Mouse (Mus musculus): Measurements from ENCODE around the gene Olfr319. TPM values are rescaled to one million over a fixed set of nuclear protein-coding genes. Genes with fewer than 3 reads are reported as not detected.
"Not testable (repeated sequence)": the region's sequence is repeated elsewhere in the genome, so short reads cannot be mapped to it uniquely, and the experiment has no call there.

The Olfr319 gene
- polyA plus RNA-seq, 2 experiments: not detected

DNA sequence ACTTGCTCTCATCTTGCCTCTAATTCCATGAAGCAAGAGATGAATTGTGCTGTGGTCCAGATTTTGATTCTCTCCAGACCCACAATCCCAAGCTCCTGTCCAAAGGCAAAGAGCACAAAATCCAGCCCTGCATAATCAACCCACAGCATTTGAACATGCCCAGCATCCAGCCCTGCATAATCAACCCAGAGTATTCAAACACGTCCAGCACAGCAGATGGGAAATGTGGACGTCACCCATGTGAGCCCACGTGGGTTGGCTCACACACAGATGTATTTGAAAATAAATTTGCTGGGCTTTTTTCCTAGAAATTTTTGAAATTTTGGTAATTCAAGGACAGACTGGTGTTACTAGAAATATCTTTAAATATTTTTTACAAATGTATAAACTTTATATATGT, 34.4 kb downstream of the Olfr319 start:
- ATAC-seq (ENCODE audit: insufficient read depth) (no peak), DNase-seq (ENCODE audit: low read depth in 3 of 3, low spot score in 3 of 3) (no peak)
- Histone ChIP-seq H3K4me2 (ENCODE audit: low read depth) (no peak overlapping the region), H3K4me1 (replicated peaks; ENCODE audit: control insufficient read depth in 2 of 2, insufficient read depth in 2 of 2, low read length in 1 of 2) (no peaks in the 10 kb centered on the region), H3K36me3 (replicated peaks; ENCODE audit: control insufficient read depth, insufficient read depth, low read depth) (no peaks in the 10 kb centered on the region), H3K9me3 (ENCODE audit: control insufficient read depth, low read length) (no peaks in the 10 kb centered on the region), H3K4me3 (ENCODE audit: insufficient read depth in 1 of 2, low read depth in 2 of 2, low read length in 2 of 2) (no peak overlapping the region), H3K27me3 (ENCODE audit: control insufficient read depth, insufficient read depth, low read length) (no peaks in the 10 kb centered on the region), H3K9ac (replicated peaks) (no peak overlapping the region), H3K27ac (no peak overlapping the region)
- TF ChIP-seq EP300 (IDR thresholded peaks at IDR 0.05; ENCODE audit: low read depth) (no peak), CTCF (IDR thresholded peaks at IDR 0.05; ENCODE audit: low read depth) (no peak)
- WGBS (ENCODE audit: insufficient replicate concordance): 40% methylated on average over 3 of the region's 3 CpGs

DNA sequence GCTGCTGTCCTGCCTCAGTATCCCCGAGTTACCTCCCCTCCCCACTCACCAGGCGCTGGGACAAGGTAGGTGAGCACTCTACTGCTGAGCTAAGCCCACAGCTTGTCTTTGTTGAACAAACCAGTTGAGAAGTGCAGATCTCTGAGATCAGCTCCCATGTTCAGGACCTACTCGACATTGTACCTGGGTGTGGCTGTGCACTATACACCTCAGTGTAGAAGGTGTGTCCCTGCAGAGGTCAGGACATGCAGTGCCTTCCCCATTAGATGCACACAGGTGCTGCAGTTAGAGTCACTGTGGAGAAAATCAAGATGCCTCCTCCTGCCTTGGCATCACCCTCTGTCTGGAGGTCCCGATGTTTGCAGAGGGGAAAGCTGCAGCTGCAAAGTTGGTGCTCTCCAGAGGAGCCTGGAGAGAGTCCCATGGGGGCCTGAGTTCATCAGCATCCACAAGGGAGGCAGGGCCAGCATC, 39.9 kb downstream of the Olfr319 start, which contains the start of gene Olfr317:
TSS of gene Olfr317 (minus strand) at position 421 of the 471 bp plus-strand sequence.
- ATAC-seq (ENCODE audit: insufficient read depth): no peak
- TF ChIP-seq CTCF (IDR thresholded peaks at IDR 0.05; ENCODE audit: low read depth) (no peak), EP300 (IDR thresholded peaks at IDR 0.05; ENCODE audit: low read depth) (no peak)
- Histone ChIP-seq H3K36me3 (replicated peaks; ENCODE audit: control insufficient read depth, insufficient read depth, low read depth) (no peaks in the 10 kb centered on the region), H3K4me3 (ENCODE audit: insufficient read depth in 1 of 2, low read depth in 2 of 2, low read length in 2 of 2) (no peak within 1 kb of the TSS), H3K4me1 (replicated peaks; ENCODE audit: control insufficient read depth in 2 of 2, insufficient read depth in 2 of 2, low read length in 1 of 2) (no peaks in the 10 kb centered on the region), H3K27me3 (ENCODE audit: control insufficient read depth, insufficient read depth, low read length) (no peaks in the 10 kb centered on the region), H3K9me3 (ENCODE audit: control insufficient read depth, low read length) (no peaks in the 10 kb centered on the region), H3K9ac (replicated peaks) (no peak within 1 kb of the TSS), H3K4me2 (ENCODE audit: low read depth) (no peak within 1 kb of the TSS), H3K27ac (no peak within 1 kb of the TSS)
- WGBS (ENCODE audit: insufficient replicate concordance): 32% methylated on average over 4 of the region's 4 CpGs
- DNase-seq (ENCODE audit: low read depth in 3 of 3, low spot score in 3 of 3): no peak

DNA sequence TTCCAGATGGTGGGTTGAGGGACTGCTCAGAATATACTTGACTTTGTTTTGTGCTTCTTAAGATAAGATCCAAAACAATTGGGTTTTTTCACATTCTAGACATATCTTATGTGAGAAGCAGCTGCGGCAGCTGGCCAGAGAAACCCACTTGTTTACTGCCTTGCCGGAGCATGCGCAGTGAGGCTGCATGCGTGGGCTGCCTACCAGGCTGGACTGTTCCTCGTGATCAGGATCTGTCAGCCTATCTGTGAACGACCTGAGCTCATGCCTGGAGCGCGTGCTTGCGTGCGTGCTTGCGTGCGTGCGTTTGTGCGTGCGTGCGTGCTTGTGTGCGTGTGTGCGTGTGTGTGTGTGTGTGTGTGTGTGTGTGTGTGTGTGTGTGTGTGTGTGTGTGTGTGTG, 52.1 kb downstream of the Olfr319 start:
- H3K4me1 ChIP-seq (replicated peaks; ENCODE audit: control insufficient read depth in 2 of 2, insufficient read depth in 2 of 2, low read length in 1 of 2); H3K36me3 ChIP-seq (replicated peaks; ENCODE audit: control insufficient read depth, insufficient read depth, low read depth); H3K27ac ChIP-seq; H3K27me3 ChIP-seq (ENCODE audit: control insufficient read depth, insufficient read depth, low read length); H3K9me3 ChIP-seq (ENCODE audit: control insufficient read depth, low read length); ATAC-seq (ENCODE audit: insufficient read depth); H3K4me2 ChIP-seq (ENCODE audit: low read depth); DNase-seq (ENCODE audit: low read depth in 3 of 3, low spot score in 3 of 3); H3K9ac ChIP-seq (replicated peaks); H3K4me3 ChIP-seq (ENCODE audit: insufficient read depth in 1 of 2, low read depth in 2 of 2, low read length in 2 of 2): not testable (repeated sequence)
- WGBS (ENCODE audit: insufficient replicate concordance): 73% methylated on average over 18 of the region's 18 CpGs

DNA sequence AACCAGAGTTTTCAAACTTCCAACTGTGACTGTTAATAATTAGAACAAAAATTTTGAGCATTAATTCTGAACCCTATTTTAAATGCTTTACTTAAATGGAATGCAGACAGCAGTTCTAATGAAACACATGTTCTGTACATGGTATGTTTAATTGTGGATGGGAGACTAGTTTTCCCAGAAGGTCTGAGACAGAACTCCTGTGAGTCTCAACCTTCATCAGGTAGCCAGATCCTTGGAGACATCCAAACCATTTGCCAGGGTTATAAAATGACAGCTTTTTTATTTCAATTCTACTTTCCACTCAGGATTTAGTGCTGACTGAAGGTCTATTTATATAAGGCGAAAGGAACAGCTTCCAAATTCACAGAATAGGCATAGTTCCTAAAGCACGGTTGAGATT, 53.5 kb downstream of the Olfr319 start, which contains the start of gene Olfr316:
TSS of gene Olfr316 (plus strand) at position 301 of the 400 bp plus-strand sequence.
- H3K4me3 ChIP-seq (ENCODE audit: insufficient read depth in 1 of 2, low read depth in 2 of 2, low read length in 2 of 2): no peak within 1 kb of the TSS
- no peak for ATAC-seq (ENCODE audit: insufficient read depth)
- H3K27ac ChIP-seq: no peak within 1 kb of the TSS
- H3K4me2 ChIP-seq (ENCODE audit: low read depth): no peak within 1 kb of the TSS
- no peaks in the 10 kb centered on the region for H3K4me1 ChIP-seq (replicated peaks; ENCODE audit: control insufficient read depth in 2 of 2, insufficient read depth in 2 of 2, low read length in 1 of 2)
- WGBS (ENCODE audit: insufficient replicate concordance): 67% methylated on average over 2 of the region's 2 CpGs
- TF ChIP-seq CTCF (IDR thresholded peaks at IDR 0.05; ENCODE audit: low read depth): no peak
- no peak for TF ChIP-seq EP300 (IDR thresholded peaks at IDR 0.05; ENCODE audit: low read depth)
- H3K9me3 ChIP-seq (ENCODE audit: control insufficient read depth, low read length): no peaks in the 10 kb centered on the region
- H3K27me3 ChIP-seq (ENCODE audit: control insufficient read depth, insufficient read depth, low read length): no peaks in the 10 kb centered on the region
- H3K9ac ChIP-seq (replicated peaks): no peak within 1 kb of the TSS
- H3K36me3 ChIP-seq (replicated peaks; ENCODE audit: control insufficient read depth, insufficient read depth, low read depth): no peaks in the 10 kb centered on the region
- DNase-seq (ENCODE audit: low read depth in 3 of 3, low spot score in 3 of 3): no peak

Other genes with a start within 250 kb of the Olfr319 start
- not detected in 2 replicates for gene Lypd9, start 246.2 kb upstream of the Olfr319 start, polyA plus RNA-seq (2012; rRNA removed)
- not detected in 2 replicates for gene Lypd9, start 246.2 kb upstream of the Olfr319 start, polyA plus RNA-seq (2014; fragmentation: Nextera tagmentation; extraction: Ambion mirVana)
- gene Olfr30, start 236.9 kb upstream of the Olfr319 start, polyA plus RNA-seq (2012; rRNA removed): not detected in 2 replicates
- gene Olfr30, start 236.9 kb upstream of the Olfr319 start, polyA plus RNA-seq (2014; fragmentation: Nextera tagmentation; extraction: Ambion mirVana): not detected in 2 replicates
- not detected in 2 replicates for gene Olfr332, start 206.6 kb upstream of the Olfr319 start, polyA plus RNA-seq (2012; rRNA removed)
- gene Olfr332, start 206.6 kb upstream of the Olfr319 start, polyA plus RNA-seq (2014; fragmentation: Nextera tagmentation; extraction: Ambion mirVana): not detected in 2 replicates
- not detected in 2 replicates for gene Olfr331, start 196.6 kb upstream of the Olfr319 start, polyA plus RNA-seq (2012; rRNA removed)
- not detected in 2 replicates for gene Olfr331, start 196.6 kb upstream of the Olfr319 start, polyA plus RNA-seq (2014; fragmentation: Nextera tagmentation; extraction: Ambion mirVana)
- gene Olfr330, start 164.3 kb upstream of the Olfr319 start, polyA plus RNA-seq (2012; rRNA removed): not detected in 2 replicates
- gene Olfr330, start 164.3 kb upstream of the Olfr319 start, polyA plus RNA-seq (2014; fragmentation: Nextera tagmentation; extraction: Ambion mirVana): not detected in 2 replicates
- not detected in 2 replicates for gene Olfr329-ps, start 152.7 kb upstream of the Olfr319 start, polyA plus RNA-seq (2012; rRNA removed)
- not detected in 2 replicates for gene Olfr329-ps, start 152.7 kb upstream of the Olfr319 start, polyA plus RNA-seq (2014; fragmentation: Nextera tagmentation; extraction: Ambion mirVana)
- 0.02 TPM in 1 of 2 replicates, not detected in the other for gene Olfr328, start 143.5 kb upstream of the Olfr319 start, polyA plus RNA-seq (2012; rRNA removed)
- not detected in 2 replicates for gene Olfr328, start 143.5 kb upstream of the Olfr319 start, polyA plus RNA-seq (2014; fragmentation: Nextera tagmentation; extraction: Ambion mirVana)
- not detected in 2 replicates for gene Olfr224, start 128.6 kb upstream of the Olfr319 start, polyA plus RNA-seq (2012; rRNA removed)
- not detected in 2 replicates for gene Olfr224, start 128.6 kb upstream of the Olfr319 start, polyA plus RNA-seq (2014; fragmentation: Nextera tagmentation; extraction: Ambion mirVana)
- not detected in 2 replicates for gene Olfr325, start 121.4 kb upstream of the Olfr319 start, polyA plus RNA-seq (2012; rRNA removed)
- gene Olfr325, start 121.4 kb upstream of the Olfr319 start, polyA plus RNA-seq (2014; fragmentation: Nextera tagmentation; extraction: Ambion mirVana): not detected in 2 replicates
- not detected in 2 replicates for gene Olfr324, start 104.0 kb upstream of the Olfr319 start, polyA plus RNA-seq (2012; rRNA removed)
- gene Olfr324, start 104.0 kb upstream of the Olfr319 start, polyA plus RNA-seq (2014; fragmentation: Nextera tagmentation; extraction: Ambion mirVana): not detected in 2 replicates
- not detected in 2 replicates for gene 2210407C18Rik, start 83.1 kb upstream of the Olfr319 start, polyA plus RNA-seq (2012; rRNA removed)
- gene 2210407C18Rik, start 83.1 kb upstream of the Olfr319 start, polyA plus RNA-seq (2014; fragmentation: Nextera tagmentation; extraction: Ambion mirVana): not detected in 2 replicates
- not detected in 2 replicates for gene Olfr323, start 68.7 kb upstream of the Olfr319 start, polyA plus RNA-seq (2012; rRNA removed)
- gene Olfr323, start 68.7 kb upstream of the Olfr319 start, polyA plus RNA-seq (2014; fragmentation: Nextera tagmentation; extraction: Ambion mirVana): not detected in 2 replicates
- gene Trim58, start 58.7 kb upstream of the Olfr319 start, polyA plus RNA-seq (2012; rRNA removed): 9.1 and 10.5 TPM in 2 replicates
- gene Trim58, start 58.7 kb upstream of the Olfr319 start, polyA plus RNA-seq (2014; fragmentation: Nextera tagmentation; extraction: Ambion mirVana): 10.5 and 11.8 TPM in 2 replicates
- 0.03 and 0.07 TPM in 2 replicates for gene Olfr322, start 40.4 kb upstream of the Olfr319 start, polyA plus RNA-seq (2012; rRNA removed)
- gene Olfr322, start 40.4 kb upstream of the Olfr319 start, polyA plus RNA-seq (2014; fragmentation: Nextera tagmentation; extraction: Ambion mirVana): 0.14 TPM in 1 of 2 replicates, not detected in the other
- gene Olfr320, start 18.1 kb upstream of the Olfr319 start, polyA plus RNA-seq (2012; rRNA removed): not detected in 2 replicates
- not detected in 2 replicates for gene Olfr320, start 18.1 kb upstream of the Olfr319 start, polyA plus RNA-seq (2014; fragmentation: Nextera tagmentation; extraction: Ambion mirVana)
- gene Olfr318, start 24.9 kb downstream of the Olfr319 start, polyA plus RNA-seq (2012; rRNA removed): not detected in 2 replicates
- gene Olfr318, start 24.9 kb downstream of the Olfr319 start, polyA plus RNA-seq (2014; fragmentation: Nextera tagmentation; extraction: Ambion mirVana): not detected in 2 replicates
- not detected in 2 replicates for gene Olfr317, start 40.0 kb downstream of the Olfr319 start, polyA plus RNA-seq (2012; rRNA removed)
- gene Olfr317, start 40.0 kb downstream of the Olfr319 start, polyA plus RNA-seq (2014; fragmentation: Nextera tagmentation; extraction: Ambion mirVana): not detected in 2 replicates
- not detected in 2 replicates for gene Olfr316, start 53.6 kb downstream of the Olfr319 start, polyA plus RNA-seq (2012; rRNA removed)
- gene Olfr316, start 53.6 kb downstream of the Olfr319 start, polyA plus RNA-seq (2014; fragmentation: Nextera tagmentation; extraction: Ambion mirVana): not detected in 2 replicates
- not detected in 2 replicates for gene Olfr315, start 74.0 kb downstream of the Olfr319 start, polyA plus RNA-seq (2012; rRNA removed)
- gene Olfr315, start 74.0 kb downstream of the Olfr319 start, polyA plus RNA-seq (2014; fragmentation: Nextera tagmentation; extraction: Ambion mirVana): not detected in 2 replicates
- gene Olfr314, start 83.8 kb downstream of the Olfr319 start, polyA plus RNA-seq (2012; rRNA removed): not detected in 2 replicates
- gene Olfr314, start 83.8 kb downstream of the Olfr319 start, polyA plus RNA-seq (2014; fragmentation: Nextera tagmentation; extraction: Ambion mirVana): not detected in 2 replicates
- not detected in 2 replicates for gene Fam183b, start 102.8 kb downstream of the Olfr319 start, polyA plus RNA-seq (2012; rRNA removed)
- gene Fam183b, start 102.8 kb downstream of the Olfr319 start, polyA plus RNA-seq (2014; fragmentation: Nextera tagmentation; extraction: Ambion mirVana): not detected in 2 replicates
- not detected in 2 replicates for gene Olfr313, start 115.8 kb downstream of the Olfr319 start, polyA plus RNA-seq (2012; rRNA removed)
- not detected in 2 replicates for gene Olfr313, start 115.8 kb downstream of the Olfr319 start, polyA plus RNA-seq (2014; fragmentation: Nextera tagmentation; extraction: Ambion mirVana)
- not detected in 2 replicates for gene Olfr312, start 130.1 kb downstream of the Olfr319 start, polyA plus RNA-seq (2012; rRNA removed)
- gene Olfr312, start 130.1 kb downstream of the Olfr319 start, polyA plus RNA-seq (2014; fragmentation: Nextera tagmentation; extraction: Ambion mirVana): not detected in 2 replicates
- not detected in 2 replicates for gene Olfr311, start 140.1 kb downstream of the Olfr319 start, polyA plus RNA-seq (2012; rRNA removed)
- not detected in 2 replicates for gene Olfr311, start 140.1 kb downstream of the Olfr319 start, polyA plus RNA-seq (2014; fragmentation: Nextera tagmentation; extraction: Ambion mirVana)
- 2.0 and 2.8 TPM in 2 replicates for gene Gm12258, start 148.0 kb downstream of the Olfr319 start, polyA plus RNA-seq (2012; rRNA removed)
- 1.3 and 1.8 TPM in 2 replicates for gene Gm12258, start 148.0 kb downstream of the Olfr319 start, polyA plus RNA-seq (2014; fragmentation: Nextera tagmentation; extraction: Ambion mirVana)
- 0.92 and 1.5 TPM in 2 replicates for gene 2810021J22Rik, start 168.1 kb downstream of the Olfr319 start, polyA plus RNA-seq (2012; rRNA removed)
- 2.2 and 2.5 TPM in 2 replicates for gene 2810021J22Rik, start 168.1 kb downstream of the Olfr319 start, polyA plus RNA-seq (2014; fragmentation: Nextera tagmentation; extraction: Ambion mirVana)
- 3.9 and 4.6 TPM in 2 replicates for gene Zfp39, start 205.1 kb downstream of the Olfr319 start, polyA plus RNA-seq (2012; rRNA removed)
- 5.2 and 5.4 TPM in 2 replicates for gene Zfp39, start 205.1 kb downstream of the Olfr319 start, polyA plus RNA-seq (2014; fragmentation: Nextera tagmentation; extraction: Ambion mirVana)
- 18.2 and 19.3 TPM in 2 replicates for gene Btnl10, start 218.7 kb downstream of the Olfr319 start, polyA plus RNA-seq (2012; rRNA removed)
- gene Btnl10, start 218.7 kb downstream of the Olfr319 start, polyA plus RNA-seq (2014; fragmentation: Nextera tagmentation; extraction: Ambion mirVana): 9.1 and 9.6 TPM in 2 replicates
- gene Rnf187, start 239.8 kb downstream of the Olfr319 start, polyA plus RNA-seq (2012; rRNA removed): 80.8 and 83.3 TPM in 2 replicates
- gene Rnf187, start 239.8 kb downstream of the Olfr319 start, polyA plus RNA-seq (2014; fragmentation: Nextera tagmentation; extraction: Ambion mirVana): 104 and 120 TPM in 2 replicates
- gene Hist3h2ba, start 249.8 kb downstream of the Olfr319 start, polyA plus RNA-seq (2012; rRNA removed): 15.7 and 16.0 TPM in 2 replicates
- gene Hist3h2ba, start 249.8 kb downstream of the Olfr319 start, polyA plus RNA-seq (2014; fragmentation: Nextera tagmentation; extraction: Ambion mirVana): 4.2 and 6.0 TPM in 2 replicates